Comparison of ENCODE assay signal across 19 mouse cellular contexts in genomic region chr6:5287919-5288318, GRCm38 (mm10). TPM values are rescaled to one million over a fixed set of nuclear protein-coding genes. Genes with fewer than 3 reads are reported as not detected.
A peak's percentile ranks its signal among the peaks of the same experiment; 100 is the strongest.
DNase-seq lines count a peak whose midpoint lies in the region; ATAC-seq lines count a peak whose summit lies in the region.
"Had no signal": no experiment of that assay in that cellular context is flagged by ENCODE, and none has a peak within 500 bp of the region (broad histone marks: within the 10 kb centered on the region; RNA-seq: fewer than 3 reads in every experiment).

No protein-coding gene starts in this region.

- no peak for ATAC-seq in hindbrain, embryonic 12.5 days (ENCODE audit: low FRiP score)
- ATAC-seq in liver, embryonic 16.5 days (ENCODE audit: low read depth): peak; percentile 7; the same call in 1 of the 2 replicates
- ATAC-seq in inflammation-experienced regulatory T-cells, adult 6 months: no peak
- ATAC-seq: activated CD4-positive, CD25-positive, alpha-beta regulatory T cell, adult 4 months; hindbrain, embryonic 16.5 days; midbrain, embryonic 13.5 days; Patski had no signal

- peaks cover 7% of the 10 kb centered on the region; the same call in 1 of the 2 replicates for H3K36me3 ChIP-seq in hindbrain, embryonic 10.5 days
- no peaks in the 10 kb centered on the region for H3K36me3 ChIP-seq in hindbrain, embryonic 12.5 days
- peaks cover 97% of the 10 kb centered on the region for H3K36me3 ChIP-seq in erythroblast, embryonic 14.5 days (ENCODE audit: control insufficient read depth)
- H3K36me3 ChIP-seq in liver, embryonic 16.5 days (ENCODE audit: control insufficient read depth, insufficient read depth): peaks cover 3% of the 10 kb centered on the region
- H3K36me3 ChIP-seq: lung, embryonic 15.5 days; midbrain, embryonic 13.5 days had no signal

- 66% methylated on average over 5 of the region's 5 CpGs for WGBS in hindbrain, embryonic 10.5 days
- WGBS in hindbrain, embryonic 12.5 days: 60% methylated on average over 5 of the region's 5 CpGs
- 33% methylated on average over 5 of the region's 5 CpGs for WGBS in liver, embryonic 16.5 days (ENCODE audit: insufficient replicate concordance)

- H3K4me2 ChIP-seq in hindbrain, embryonic 12.5 days (replicated peaks): no peak overlapping the region
- H3K4me2 ChIP-seq in liver, embryonic 16.5 days (ENCODE audit: low read depth, low read length): peak overlapping the region; percentile 33
- H3K4me2 ChIP-seq: lung, embryonic 15.5 days; midbrain, embryonic 13.5 days had no signal

- DNase-seq in hindbrain, embryonic 10.5 days (ENCODE audit: low spot score): peak; percentile 28
- peak; percentile 45 for DNase-seq in c-Kit-positive CD71-positive TER-119-positive erythroid progenitor cells, embryonic 14.5 days (ENCODE audit: low spot score)
- DNase-seq in layer of hippocampus, adult 11-12 months (ENCODE audit: low spot score): no peak
- DNase-seq in heart, postnatal 25 days (ENCODE audit: low spot score): no peak
- DNase-seq: adrenal gland, postnatal 36 days; cerebellum, adult 9-11 months; gastrocnemius, postnatal 25 days; heart, postnatal 10 days; kidney, adult 8-10 months; right cerebral cortex, postnatal 25 days had no signal

- H3K27me3 ChIP-seq in hindbrain, embryonic 10.5 days (ENCODE audit: insufficient read depth, poor library complexity, severe bottlenecking): no peaks in the 10 kb centered on the region
- no peaks in the 10 kb centered on the region for H3K27me3 ChIP-seq in hindbrain, embryonic 12.5 days
- no peaks in the 10 kb centered on the region for H3K27me3 ChIP-seq in erythroblast, embryonic 14.5 days (ENCODE audit: control insufficient read depth)
- no peaks in the 10 kb centered on the region for H3K27me3 ChIP-seq in liver, embryonic 16.5 days (ENCODE audit: control insufficient read depth, insufficient read depth, low read depth, low read length)
- H3K27me3 ChIP-seq: lung, embryonic 15.5 days; midbrain, embryonic 13.5 days; Patski had no signal

- no peak overlapping the region for H3K9ac ChIP-seq in hindbrain, embryonic 12.5 days
- H3K9ac ChIP-seq in liver, embryonic 16.5 days (ENCODE audit: low read depth, low read length): no peak overlapping the region
- H3K9ac ChIP-seq: lung, embryonic 15.5 days; midbrain, embryonic 13.5 days had no signal

- peak overlapping the region; percentile 1; the same call in 1 of the 2 replicates for H3K27ac ChIP-seq in hindbrain, embryonic 10.5 days
- H3K27ac ChIP-seq in hindbrain, embryonic 12.5 days: no peak overlapping the region
- H3K27ac ChIP-seq in liver, embryonic 16.5 days (ENCODE audit: low read length): peak overlapping the region; percentile 93
- H3K27ac ChIP-seq: lung, embryonic 15.5 days; midbrain, embryonic 13.5 days had no signal

- no peak overlapping the region for H3K4me3 ChIP-seq in hindbrain, embryonic 10.5 days
- no peak overlapping the region for H3K4me3 ChIP-seq in hindbrain, embryonic 12.5 days
- H3K4me3 ChIP-seq in erythroblast, embryonic 14.5 days (replicated peaks): peak overlapping the region; percentile 34
- H3K4me3 ChIP-seq in liver, embryonic 16.5 days (ENCODE audit: low read depth, low read length): no peak overlapping the region
- H3K4me3 ChIP-seq: lung, embryonic 15.5 days; midbrain, embryonic 13.5 days had no signal

- 0 out of 2 replicates have a peak, but pooled peaks cover 2% of the 10 kb centered on the region for H3K9me3 ChIP-seq in hindbrain, embryonic 10.5 days
- no peaks in the 10 kb centered on the region for H3K9me3 ChIP-seq in hindbrain, embryonic 12.5 days (replicated peaks)
- H3K9me3 ChIP-seq in erythroblast, embryonic 14.5 days (ENCODE audit: control insufficient read depth, low read length): no peaks in the 10 kb centered on the region
- no peaks in the 10 kb centered on the region for H3K9me3 ChIP-seq in liver, embryonic 16.5 days (replicated peaks; ENCODE audit: control insufficient read depth, low read length)
- H3K9me3 ChIP-seq: lung, embryonic 15.5 days; midbrain, embryonic 13.5 days had no signal

- intact Hi-C loops in heart, postnatal 25 days (cut with DNase I): no loop called here

- no peaks in the 10 kb centered on the region; the same call in 1 of the 2 replicates for H3K4me1 ChIP-seq in hindbrain, embryonic 10.5 days (replicated peaks)
- H3K4me1 ChIP-seq in hindbrain, embryonic 12.5 days: no peaks in the 10 kb centered on the region; the same call in 1 of the 2 replicates
- H3K4me1 ChIP-seq in erythroblast, embryonic 14.5 days (ENCODE audit: control insufficient read depth): peaks cover 87% of the 10 kb centered on the region
- H3K4me1 ChIP-seq in liver, embryonic 16.5 days (ENCODE audit: control insufficient read depth, low read depth, low read length): peaks cover 61% of the 10 kb centered on the region
- H3K4me1 ChIP-seq: lung, embryonic 15.5 days had no signal

RNA-seq across cellular contexts. Expression of gene Pon2, which starts 10.3 kb away (rescaled TPM):
- polyA plus RNA-seq in hindbrain, embryonic 10.5 days (2016; fragmentation: Nextera tagmentation; extraction: Ambion mirVana): 32.1 and 32.4 TPM in 2 replicates
- 30.5 and 36.2 TPM in 2 replicates for polyA plus RNA-seq in hindbrain, embryonic 12.5 days (2016; fragmentation: Nextera tagmentation; extraction: Ambion mirVana)
- 3.5 and 6.4 TPM in 2 replicates for polyA plus RNA-seq in erythroblast, embryonic 14.5 days (2012)
- 45.5 and 48.2 TPM in 2 replicates for polyA plus RNA-seq in liver, embryonic 16.5 days (2015; fragmentation: Nextera tagmentation; extraction: Ambion mirVana)
- polyA plus RNA-seq in inflammation-experienced regulatory T-cells, adult 6 months (2017; shearing (Covaris generic)): 10 to 100 TPM; 49.3 to 90.7 (median 60.3) TPM
- total RNA-seq in heart, postnatal 25 days (2021): 10 to 100 TPM; 15.6 to 18.3 TPM

RNA-seq across cellular contexts. Expression of gene Pon3, which starts 31.8 kb away (rescaled TPM):
- 5.8 and 6.4 TPM in 2 replicates for polyA plus RNA-seq in hindbrain, embryonic 10.5 days (2016; fragmentation: Nextera tagmentation; extraction: Ambion mirVana)
- polyA plus RNA-seq in hindbrain, embryonic 12.5 days (2016; fragmentation: Nextera tagmentation; extraction: Ambion mirVana): 6.1 and 6.8 TPM in 2 replicates
- 0.02 TPM in 1 of 2 replicates, not detected in the other for polyA plus RNA-seq in erythroblast, embryonic 14.5 days (2012)
- polyA plus RNA-seq in liver, embryonic 16.5 days (2015; fragmentation: Nextera tagmentation; extraction: Ambion mirVana): 25.8 and 26.6 TPM in 2 replicates
- 10 to 100 TPM; 22.6 to 46.5 (median 30.5) TPM for polyA plus RNA-seq in inflammation-experienced regulatory T-cells, adult 6 months (2017; shearing (Covaris generic))
- total RNA-seq in heart, postnatal 25 days (2021): 10 to 100 TPM; 19.4 to 20.0 TPM

Comparison
In these comparisons a context has a peak if more than half of its experiments do, and no peak if none do; other contexts are left out.
1. DNase-seq: peak in hindbrain, embryonic 10.5 days (single experiment) and c-Kit-positive CD71-positive TER-119-positive erythroid progenitor cells, embryonic 14.5 days (single experiment); none in layer of hippocampus, adult 11-12 months (single experiment) and heart, postnatal 25 days (single experiment).